Comparison of ENCODE assay signal across 28 mouse cellular contexts in the genomic region with DNA sequence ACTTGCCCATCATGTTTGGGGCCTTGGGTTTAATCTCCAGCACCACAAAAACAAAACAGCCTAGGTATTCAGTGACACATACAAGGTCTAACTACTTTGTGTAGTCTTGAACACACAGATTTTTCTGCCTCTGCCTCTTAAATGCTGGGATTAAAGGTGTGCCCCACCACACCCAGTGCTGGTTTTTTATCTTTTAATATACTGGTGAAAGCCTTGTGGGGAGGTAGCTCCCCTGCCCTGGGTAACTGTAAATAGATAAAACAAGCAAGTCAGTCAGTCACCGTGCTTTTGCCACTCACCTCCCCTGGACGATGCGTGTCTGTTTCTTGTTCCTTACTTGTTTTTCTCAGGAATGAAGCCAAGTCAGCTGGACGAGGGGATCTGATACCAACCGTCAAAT.
"Had no signal": no experiment of that assay in that cellular context is flagged by ENCODE, and none has a peak within 500 bp of the region (broad histone marks: within the 10 kb centered on the region; RNA-seq: fewer than 3 reads in every experiment).

No protein-coding gene starts in this region.

- DNase-seq: gastrocnemius, adult 2 months; gastrocnemius, postnatal 10 days; gastrocnemius, postnatal 25 days; heart, adult 2 months; heart, postnatal 14 days; heart, postnatal 4 days; kidney, adult 11 months; kidney, adult 2 months; kidney, adult 9 months; kidney, postnatal 14 days; kidney, postnatal 36 days; layer of hippocampus, adult 9-11 months; layer of hippocampus, postnatal 36 days; left cerebral cortex, postnatal 4 days had no signal

- H3K27ac ChIP-seq: gastrocnemius, adult 2 months; heart, adult 2 months; heart, embryonic 13.5 days; heart, embryonic 15.5 days; hindbrain, embryonic 10.5 days; hindbrain, embryonic 12.5 days; hindbrain, embryonic 15.5 days; hindbrain, postnatal 0 days; kidney, embryonic 15.5 days; kidney, postnatal 0 days; limb, embryonic 13.5 days; limb, embryonic 15.5 days; liver, embryonic 12.5 days; liver, embryonic 14.5 days had no signal

- H3K9me3 ChIP-seq: heart, embryonic 13.5 days; heart, embryonic 15.5 days; hindbrain, embryonic 10.5 days; hindbrain, embryonic 12.5 days; hindbrain, embryonic 15.5 days; kidney, embryonic 15.5 days; limb, embryonic 13.5 days; limb, embryonic 15.5 days; liver, embryonic 12.5 days had no signal

- H3K4me1 ChIP-seq: heart, embryonic 13.5 days; heart, embryonic 15.5 days; hindbrain, embryonic 10.5 days; hindbrain, embryonic 12.5 days; hindbrain, embryonic 15.5 days; limb, embryonic 13.5 days; limb, embryonic 15.5 days had no signal

- H3K36me3 ChIP-seq: hindbrain, embryonic 15.5 days had no signal

- ATAC-seq: hindbrain, postnatal 0 days; intestine, embryonic 16.5 days; liver, embryonic 12.5 days had no signal

- H3K4me3 ChIP-seq: gastrocnemius, adult 2 months; heart, adult 2 months; heart, embryonic 13.5 days; heart, embryonic 15.5 days; hindbrain, embryonic 10.5 days; hindbrain, embryonic 12.5 days; hindbrain, embryonic 15.5 days; kidney, embryonic 15.5 days; limb, embryonic 13.5 days; limb, embryonic 15.5 days; liver, embryonic 12.5 days had no signal

- H3K4me2 ChIP-seq: heart, embryonic 11.5 days; heart, embryonic 13.5 days; heart, embryonic 15.5 days; hindbrain, embryonic 12.5 days; hindbrain, embryonic 15.5 days; kidney, embryonic 15.5 days; limb, embryonic 13.5 days; limb, embryonic 15.5 days; liver, embryonic 12.5 days had no signal

- H3K27me3 ChIP-seq: heart, embryonic 13.5 days; heart, embryonic 15.5 days; hindbrain, embryonic 12.5 days; hindbrain, embryonic 15.5 days; kidney, embryonic 15.5 days; limb, embryonic 13.5 days; limb, embryonic 15.5 days; liver, embryonic 12.5 days had no signal

- H3K9ac ChIP-seq: heart, embryonic 13.5 days; heart, embryonic 15.5 days; hindbrain, embryonic 12.5 days; hindbrain, embryonic 15.5 days; kidney, embryonic 15.5 days; limb, embryonic 13.5 days; limb, embryonic 15.5 days; liver, embryonic 12.5 days; liver, embryonic 14.5 days had no signal
